Mouse (Mus musculus): Measurements from ENCODE around the gene Slf2. TPM values are rescaled to one million over a fixed set of nuclear protein-coding genes. Genes with fewer than 3 reads are reported as not detected.

Gene Slf2
- polyA plus RNA-seq, 1 experiment from 2014 or later, result 17.7 TPM

- H3K36me3 ChIP-seq (ENCODE audit: inconsistent target), result no peaks in the 10 kb centered on the region
- peak overlapping the region; percentile 19; the same call in 1 of the 2 replicates for H3K4me3 ChIP-seq (ENCODE audit: inconsistent target)
- WGBS (ENCODE audit: missing documents), result under 1% methylated on average over 24 of the region's 27 CpGs
- H3K27ac ChIP-seq, result no peak overlapping the region
- H3K79me2 ChIP-seq (ENCODE audit: inconsistent target), result no peaks in the 10 kb centered on the region
These were observed 86.3 kb downstream of the Slf2 start for GRCm38 (mm10) chr19:45017216-45017771.

GRCm38 (mm10) chr19:45017909-45018308, 87.0 kb downstream of the Slf2 start:
- Histone ChIP-seq H3K27ac (no peak overlapping the region), H3K79me2 (ENCODE audit: inconsistent target) (no peaks in the 10 kb centered on the region), H3K4me3 (ENCODE audit: inconsistent target) (peak overlapping the region; percentile 10; the same call in 1 of the 2 replicates), H3K36me3 (ENCODE audit: inconsistent target) (no peaks in the 10 kb centered on the region)
- WGBS (ENCODE audit: missing documents), result 0% methylated on average over 43 of the region's 48 CpGs

- Histone ChIP-seq H3K27ac (no peak overlapping the region), H3K79me2 (ENCODE audit: inconsistent target) (no peaks in the 10 kb centered on the region), H3K4me3 (ENCODE audit: inconsistent target) (peak overlapping the region; percentile 10; the same call in 1 of the 2 replicates), H3K36me3 (ENCODE audit: inconsistent target) (no peaks in the 10 kb centered on the region)
- whole genome bisulfite sequencing (ENCODE audit: missing documents), result 31% methylated on average over 13 of the region's 13 CpGs
These were observed 87.4 kb downstream of the Slf2 start for GRCm38 (mm10) chr19:45018351-45018831.

GRCm38 (mm10) chr19:45020348-45020747, 89.4 kb downstream of the Slf2 start:
- 79% methylated on average over 6 of the region's 6 CpGs for WGBS (ENCODE audit: missing documents)
- Histone ChIP-seq H3K4me3 (ENCODE audit: inconsistent target) (no peak overlapping the region), H3K27ac (no peak overlapping the region), H3K79me2 (ENCODE audit: inconsistent target) (no peaks in the 10 kb centered on the region), H3K36me3 (ENCODE audit: inconsistent target) (no peaks in the 10 kb centered on the region)

GRCm38 (mm10) chr19:45021362-45021761, 90.4 kb downstream of the Slf2 start:
- no peaks in the 10 kb centered on the region for H3K79me2 ChIP-seq (ENCODE audit: inconsistent target)
- H3K27ac ChIP-seq, result no peak overlapping the region
- WGBS (ENCODE audit: missing documents), result 96% methylated on average over 15 of the region's 15 CpGs
- no peak overlapping the region for H3K4me3 ChIP-seq (ENCODE audit: inconsistent target)
- H3K36me3 ChIP-seq (ENCODE audit: inconsistent target), result no peaks in the 10 kb centered on the region

- no peaks in the 10 kb centered on the region for H3K36me3 ChIP-seq (ENCODE audit: inconsistent target)
- WGBS (ENCODE audit: missing documents), result 93% methylated on average over 9 of the region's 11 CpGs
- H3K79me2 ChIP-seq (ENCODE audit: inconsistent target), result no peaks in the 10 kb centered on the region
- no peak overlapping the region for H3K27ac ChIP-seq
- H3K4me3 ChIP-seq (ENCODE audit: inconsistent target), result no peak overlapping the region
These were observed 93.0 kb downstream of the Slf2 start for GRCm38 (mm10) chr19:45023993-45024392.

- Histone ChIP-seq H3K36me3 (ENCODE audit: inconsistent target) (no peaks in the 10 kb centered on the region), H3K79me2 (ENCODE audit: inconsistent target) (no peaks in the 10 kb centered on the region), H3K4me3 (ENCODE audit: inconsistent target) (no peak overlapping the region), H3K27ac (no peak overlapping the region)
- 94% methylated on average over 19 of the region's 20 CpGs for WGBS (ENCODE audit: missing documents)
These were observed 93.8 kb downstream of the Slf2 start for GRCm38 (mm10) chr19:45024775-45025174.

GRCm38 (mm10) chr19:45025937-45026568, 95.1 kb downstream of the Slf2 start:
- H3K27ac ChIP-seq, result no peak overlapping the region
- no peak overlapping the region for H3K4me3 ChIP-seq (ENCODE audit: inconsistent target)
- 95% methylated on average over 29 of the region's 37 CpGs for WGBS (ENCODE audit: missing documents)
- no peaks in the 10 kb centered on the region for H3K79me2 ChIP-seq (ENCODE audit: inconsistent target)
- H3K36me3 ChIP-seq (ENCODE audit: inconsistent target), result no peaks in the 10 kb centered on the region

- H3K79me2 ChIP-seq (ENCODE audit: inconsistent target), result no peaks in the 10 kb centered on the region
- no peak overlapping the region for H3K4me3 ChIP-seq (ENCODE audit: inconsistent target)
- no peak overlapping the region for H3K27ac ChIP-seq
- no peaks in the 10 kb centered on the region for H3K36me3 ChIP-seq (ENCODE audit: inconsistent target)
- WGBS (ENCODE audit: missing documents), result 85% methylated on average over 6 of the region's 6 CpGs
These were observed 96.2 kb downstream of the Slf2 start for GRCm38 (mm10) chr19:45026958-45027670.

- Histone ChIP-seq H3K36me3 (ENCODE audit: inconsistent target) (no peaks in the 10 kb centered on the region), H3K4me3 (ENCODE audit: inconsistent target) (no peak overlapping the region), H3K27ac (no peak overlapping the region), H3K79me2 (ENCODE audit: inconsistent target) (no peaks in the 10 kb centered on the region)
- 91% methylated on average over 6 of the region's 6 CpGs for WGBS (ENCODE audit: missing documents)
These were observed 96.9 kb downstream of the Slf2 start for GRCm38 (mm10) chr19:45027848-45028247.

GRCm38 (mm10) chr19:45028746-45029145, 97.8 kb downstream of the Slf2 start:
- 86% methylated on average over 19 of the region's 19 CpGs for WGBS (ENCODE audit: missing documents)
- H3K36me3 ChIP-seq (ENCODE audit: inconsistent target), result no peaks in the 10 kb centered on the region
- no peaks in the 10 kb centered on the region for H3K79me2 ChIP-seq (ENCODE audit: inconsistent target)
- no peak overlapping the region for H3K4me3 ChIP-seq (ENCODE audit: inconsistent target)
- no peak overlapping the region for H3K27ac ChIP-seq

GRCm38 (mm10) chr19:45029571-45029970, 98.6 kb downstream of the Slf2 start:
- Histone ChIP-seq H3K27ac (no peak overlapping the region), H3K79me2 (ENCODE audit: inconsistent target) (no peaks in the 10 kb centered on the region), H3K4me3 (ENCODE audit: inconsistent target) (no peak overlapping the region), H3K36me3 (ENCODE audit: inconsistent target) (no peaks in the 10 kb centered on the region)
- WGBS (ENCODE audit: missing documents), result 84% methylated on average over 6 of the region's 9 CpGs

GRCm38 (mm10) chr19:45030111-45030510, 99.2 kb downstream of the Slf2 start:
- 26% methylated on average over 8 of the region's 8 CpGs for WGBS (ENCODE audit: missing documents)
- no peak overlapping the region; the same call in 1 of the 2 replicates for H3K4me3 ChIP-seq (ENCODE audit: inconsistent target)

GRCm38 (mm10) chr19:45030746-45031693, 100.1 kb downstream of the Slf2 start:
- Histone ChIP-seq H3K27ac (no peak overlapping the region), H3K79me2 (ENCODE audit: inconsistent target) (no peaks in the 10 kb centered on the region), H3K4me3 (ENCODE audit: inconsistent target) (peak overlapping the region; percentile 10; the same call in 1 of the 2 replicates), H3K36me3 (ENCODE audit: inconsistent target) (no peaks in the 10 kb centered on the region)
- WGBS (ENCODE audit: missing documents), result 40% methylated on average over 19 of the region's 20 CpGs

More at GRCm38 (mm10) chr19:45030111-45030510, 99.2 kb downstream of the Slf2 start:
- Histone ChIP-seq H3K79me2 (ENCODE audit: inconsistent target) (no peaks in the 10 kb centered on the region), H3K36me3 (ENCODE audit: inconsistent target) (no peaks in the 10 kb centered on the region), H3K27ac (no peak overlapping the region)

Data from macrophage (primary cell).